Comparison of ENCODE assay signal across 16 mouse cellular contexts in the genomic region with DNA sequence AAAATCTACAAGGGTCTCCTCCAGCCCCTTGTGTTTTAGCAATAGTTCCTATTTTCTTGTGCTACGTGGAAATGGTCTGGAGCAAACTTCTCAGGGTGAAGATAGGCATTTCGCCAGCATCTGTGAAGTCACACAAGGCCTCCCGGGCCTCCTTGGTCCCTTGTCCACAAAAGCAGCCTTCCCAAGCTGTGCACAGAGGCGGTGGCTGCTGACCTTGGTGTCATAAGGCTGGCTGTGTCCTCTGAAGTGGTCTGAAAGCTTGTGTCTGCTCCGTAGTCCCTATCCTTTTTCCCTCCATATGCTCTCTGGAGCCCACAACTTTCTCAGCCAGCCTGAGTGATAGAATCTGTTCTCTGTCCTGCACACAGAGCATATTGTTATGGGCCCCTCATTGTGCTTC.
DNase-seq lines count a peak whose midpoint lies in the region; ATAC-seq and TF ChIP-seq lines count a peak whose summit lies in the region.
"Had no signal": no experiment of that assay in that cellular context is flagged by ENCODE, and none has a peak within 500 bp of the region (broad histone marks: within the 10 kb centered on the region; RNA-seq: fewer than 3 reads in every experiment).

No protein-coding gene starts in this region.

- H3K9ac ChIP-seq in heart, postnatal 0 days (replicated peaks; ENCODE audit: low read depth, low read length), result no peak overlapping the region
- no peak overlapping the region for H3K9ac ChIP-seq in heart, embryonic 12.5 days
- no peak overlapping the region for H3K9ac ChIP-seq in lung, postnatal 0 days (replicated peaks; ENCODE audit: low read depth)
- H3K9ac ChIP-seq in stomach, postnatal 0 days (ENCODE audit: low read length), result no peak overlapping the region
- H3K9ac ChIP-seq in hindbrain, embryonic 13.5 days, result no peak overlapping the region
- H3K9ac ChIP-seq: forebrain, embryonic 13.5 days; limb, embryonic 12.5 days; liver, embryonic 14.5 days had no signal

- peak; percentile 46 to 71 for DNase-seq in adrenal gland, adult (ENCODE audit: inconsistent age in 2 of 2, low spot score in 1 of 2)
- no peak for DNase-seq in adrenal gland, adult 18-20 months (ENCODE audit: low spot score in 2 of 2)
- DNase-seq in heart, postnatal 0 days (ENCODE audit: low spot score), result no peak
- DNase-seq in lung, postnatal 0 days (ENCODE audit: low spot score), result peak; percentile 37
- no peak for DNase-seq in lung, postnatal 25 days (ENCODE audit: low spot score)
- no peak for DNase-seq in stomach, postnatal 0 days (ENCODE audit: low spot score)
- DNase-seq: cerebellum, adult 9-11 months; kidney, postnatal 14 days; thymus, postnatal 36 days had no signal

- WGBS in heart, postnatal 0 days, result 31% methylated on average over 5 of the region's 5 CpGs
- 46% methylated on average over 5 of the region's 5 CpGs for WGBS in heart, embryonic 12.5 days
- 66% methylated on average over 5 of the region's 5 CpGs for WGBS in lung, postnatal 0 days
- 70% methylated on average over 5 of the region's 5 CpGs for WGBS in stomach, postnatal 0 days
- 79% methylated on average over 5 of the region's 5 CpGs for WGBS in hindbrain, embryonic 13.5 days

- H3K36me3 ChIP-seq in heart, postnatal 0 days (replicated peaks; ENCODE audit: control insufficient read depth, insufficient read depth, low read length), result no peaks in the 10 kb centered on the region
- no peaks in the 10 kb centered on the region for H3K36me3 ChIP-seq in heart, embryonic 12.5 days
- no peaks in the 10 kb centered on the region for H3K36me3 ChIP-seq in lung, postnatal 0 days (ENCODE audit: insufficient read depth, low read length)
- no peaks in the 10 kb centered on the region for H3K36me3 ChIP-seq in stomach, postnatal 0 days (ENCODE audit: control insufficient read depth, insufficient read depth, low read length)
- H3K36me3 ChIP-seq in hindbrain, embryonic 13.5 days, result no peaks in the 10 kb centered on the region
- H3K36me3 ChIP-seq: G1E; limb, embryonic 12.5 days had no signal

- H3K27me3 ChIP-seq in heart, postnatal 0 days (ENCODE audit: control insufficient read depth, insufficient read depth, low read length), result no peaks in the 10 kb centered on the region
- no peaks in the 10 kb centered on the region for H3K27me3 ChIP-seq in heart, embryonic 12.5 days (replicated peaks)
- no peaks in the 10 kb centered on the region for H3K27me3 ChIP-seq in lung, postnatal 0 days (replicated peaks; ENCODE audit: insufficient read depth, low read length)
- H3K27me3 ChIP-seq in stomach, postnatal 0 days (ENCODE audit: control insufficient read depth, insufficient read depth, low read length), result no peaks in the 10 kb centered on the region
- H3K27me3 ChIP-seq in hindbrain, embryonic 13.5 days, result no peaks in the 10 kb centered on the region
- H3K27me3 ChIP-seq: forebrain, embryonic 13.5 days; limb, embryonic 12.5 days had no signal

- peak overlapping the region; percentile 12; the same call in 1 of the 2 replicates for H3K27ac ChIP-seq in heart, postnatal 0 days (ENCODE audit: low read depth)
- H3K27ac ChIP-seq in heart, embryonic 12.5 days (ENCODE audit: poor library complexity, severe bottlenecking), result no peak overlapping the region
- H3K27ac ChIP-seq in lung, postnatal 0 days (ENCODE audit: low read length), result 0 out of 2 replicates have a peak overlapping the region, but pooled peaks have one; percentile 21
- H3K27ac ChIP-seq in stomach, postnatal 0 days (replicated peaks), result peak overlapping the region; percentile 35; the same call in 1 of the 2 replicates
- no peak overlapping the region for H3K27ac ChIP-seq in hindbrain, embryonic 13.5 days
- H3K27ac ChIP-seq: forebrain, embryonic 13.5 days; limb, embryonic 12.5 days; liver, embryonic 14.5 days had no signal

- H3K9me3 ChIP-seq in heart, postnatal 0 days (replicated peaks; ENCODE audit: control insufficient read depth, low read length), result no peaks in the 10 kb centered on the region
- no peaks in the 10 kb centered on the region for H3K9me3 ChIP-seq in heart, embryonic 12.5 days (replicated peaks)
- H3K9me3 ChIP-seq in lung, postnatal 0 days (ENCODE audit: low read length), result no peaks in the 10 kb centered on the region
- no peaks in the 10 kb centered on the region for H3K9me3 ChIP-seq in stomach, postnatal 0 days (ENCODE audit: control insufficient read depth, low read length)
- H3K9me3 ChIP-seq in hindbrain, embryonic 13.5 days, result no peaks in the 10 kb centered on the region
- H3K9me3 ChIP-seq: forebrain, embryonic 13.5 days; G1E; limb, embryonic 12.5 days had no signal

- TF ChIP-seq EP300 in heart, postnatal 0 days (IDR thresholded peaks at IDR 0.05; ENCODE audit: low read depth), result no peak
- no peak for TF ChIP-seq EP300 in lung, postnatal 0 days (IDR thresholded peaks at IDR 0.05)
- no peak for TF ChIP-seq EP300 in stomach, postnatal 0 days (optimal IDR thresholded peaks at IDR 0.05)

- ATAC-seq in heart, postnatal 0 days (ENCODE audit: insufficient read depth, low read depth), result no peak
- no peak for ATAC-seq in heart, embryonic 12.5 days (ENCODE audit: insufficient number of reproducible peaks, low FRiP score)
- peak; percentile 23; the same call in 1 of the 2 replicates for ATAC-seq in lung, postnatal 0 days
- no peak for ATAC-seq in stomach, postnatal 0 days (ENCODE audit: low FRiP score, low TSS enrichment)
- no peak for ATAC-seq in hindbrain, embryonic 13.5 days (ENCODE audit: low FRiP score)
- ATAC-seq: CD4-positive, CD25-positive, alpha-beta regulatory T cell, adult 4 months; forebrain, embryonic 13.5 days had no signal

- no peak overlapping the region for H3K4me2 ChIP-seq in heart, postnatal 0 days (ENCODE audit: low read depth, low read length)
- H3K4me2 ChIP-seq in heart, embryonic 12.5 days, result no peak overlapping the region
- no peak overlapping the region for H3K4me2 ChIP-seq in lung, postnatal 0 days (replicated peaks; ENCODE audit: low read depth, low read length)
- H3K4me2 ChIP-seq in stomach, postnatal 0 days (replicated peaks; ENCODE audit: low read depth), result no peak overlapping the region
- H3K4me2 ChIP-seq in hindbrain, embryonic 13.5 days, result no peak overlapping the region
- H3K4me2 ChIP-seq: forebrain, embryonic 13.5 days; limb, embryonic 12.5 days had no signal

- peaks cover 9% of the 10 kb centered on the region; the same call in 1 of the 2 replicates for H3K4me1 ChIP-seq in heart, postnatal 0 days (ENCODE audit: control insufficient read depth, insufficient read depth)
- peaks cover 18% of the 10 kb centered on the region for H3K4me1 ChIP-seq in heart, embryonic 12.5 days (replicated peaks)
- H3K4me1 ChIP-seq in lung, postnatal 0 days (ENCODE audit: insufficient read depth, low read depth, low read length), result 0 out of 2 replicates have a peak, but pooled peaks cover 3% of the 10 kb centered on the region
- H3K4me1 ChIP-seq in stomach, postnatal 0 days (replicated peaks; ENCODE audit: control insufficient read depth, insufficient read depth), result peaks cover 5% of the 10 kb centered on the region; the same call in 1 of the 2 replicates
- H3K4me1 ChIP-seq in hindbrain, embryonic 13.5 days (replicated peaks), result no peaks in the 10 kb centered on the region
- H3K4me1 ChIP-seq: forebrain, embryonic 13.5 days had no signal

- no peak overlapping the region for H3K4me3 ChIP-seq in heart, postnatal 0 days (ENCODE audit: low read depth, low read length)
- H3K4me3 ChIP-seq in heart, embryonic 12.5 days, result no peak overlapping the region
- H3K4me3 ChIP-seq in lung, postnatal 0 days (ENCODE audit: low read depth, low read length), result no peak overlapping the region
- H3K4me3 ChIP-seq in stomach, postnatal 0 days (ENCODE audit: low read depth, low read length), result no peak overlapping the region
- no peak overlapping the region for H3K4me3 ChIP-seq in hindbrain, embryonic 13.5 days
- H3K4me3 ChIP-seq: forebrain, embryonic 13.5 days; limb, embryonic 12.5 days had no signal

- TF ChIP-seq CTCF in heart, postnatal 0 days (IDR thresholded peaks at IDR 0.05; ENCODE audit: low read depth), result no peak
- no peak for TF ChIP-seq CTCF in lung, postnatal 0 days (IDR thresholded peaks at IDR 0.05)
- no peak for TF ChIP-seq CTCF in stomach, postnatal 0 days (IDR thresholded peaks at IDR 0.05; ENCODE audit: low read depth)

Comparison
In these comparisons a context has a peak if more than half of its experiments do, and no peak if none do; other contexts are left out.
1. DNase-seq: peak in adrenal gland, adult (2 of 2) and lung, postnatal 0 days (single experiment); none in adrenal gland, adult 18-20 months (0 of 2), heart, postnatal 0 days (single experiment), lung, postnatal 25 days (single experiment) and stomach, postnatal 0 days (single experiment).
2. H3K27ac ChIP-seq: peak in heart, postnatal 0 days (single experiment), lung, postnatal 0 days (single experiment) and stomach, postnatal 0 days (single experiment); none in heart, embryonic 12.5 days (single experiment) and hindbrain, embryonic 13.5 days (single experiment).